8 mouse cellular contexts compared by ENCODE assay signal in genomic region chr12:36039541-36040084, GRCm38 (mm10). TPM values are rescaled to one million over a fixed set of nuclear protein-coding genes. Genes with fewer than 3 reads are reported as not detected.
A peak's percentile ranks its signal among the peaks of the same experiment; 100 is the strongest.
DNase-seq lines count a peak whose midpoint lies in the region; ATAC-seq and TF ChIP-seq lines count a peak whose summit lies in the region.

No protein-coding gene starts in this region.

- no peaks in the 10 kb centered on the region for H3K36me3 ChIP-seq in embryonic facial prominence, embryonic 14.5 days (ENCODE audit: control insufficient read depth, insufficient read depth, low read length)
- H3K36me3 ChIP-seq in embryonic facial prominence, embryonic 10.5 days (replicated peaks) = peaks cover 6% of the 10 kb centered on the region; the same call in 1 of the 2 replicates
- no peaks in the 10 kb centered on the region for H3K36me3 ChIP-seq in heart, embryonic 14.5 days (ENCODE audit: control insufficient read depth, insufficient read depth, low read length)
- no peaks in the 10 kb centered on the region for H3K36me3 ChIP-seq in stomach, postnatal 0 days (ENCODE audit: control insufficient read depth, insufficient read depth, low read length)
- H3K36me3 ChIP-seq in kidney, embryonic 14.5 days (ENCODE audit: control insufficient read depth, insufficient read depth, low read length) = no peaks in the 10 kb centered on the region

- 74% methylated on average over 9 of the region's 9 CpGs for WGBS in embryonic facial prominence, embryonic 14.5 days
- WGBS in embryonic facial prominence, embryonic 10.5 days = 85% methylated on average over 9 of the region's 9 CpGs
- 52% methylated on average over 9 of the region's 9 CpGs for WGBS in heart, embryonic 14.5 days
- 42% methylated on average over 9 of the region's 9 CpGs for WGBS in stomach, postnatal 0 days
- 83% methylated on average over 9 of the region's 9 CpGs for WGBS in kidney, embryonic 14.5 days

- H3K4me2 ChIP-seq in embryonic facial prominence, embryonic 14.5 days (ENCODE audit: low read depth, low read length) = peak overlapping the region; percentile 7; the same call in 1 of the 2 replicates
- peak overlapping the region; percentile 93 for H3K4me2 ChIP-seq in heart, embryonic 14.5 days (ENCODE audit: low read length)
- peak overlapping the region; percentile 31 for H3K4me2 ChIP-seq in stomach, postnatal 0 days (replicated peaks; ENCODE audit: low read depth)
- H3K4me2 ChIP-seq in kidney, embryonic 14.5 days (replicated peaks; ENCODE audit: low read depth, low read length) = no peak overlapping the region

- no peak for ATAC-seq in embryonic facial prominence, embryonic 14.5 days (ENCODE audit: low read depth)
- no peak for ATAC-seq in heart, embryonic 14.5 days (ENCODE audit: insufficient number of reproducible peaks, insufficient read depth, low FRiP score, low read depth)
- ATAC-seq in stomach, postnatal 0 days (ENCODE audit: low FRiP score, low TSS enrichment) = no peak
- ATAC-seq in kidney, embryonic 14.5 days (ENCODE audit: low FRiP score, low TSS enrichment) = no peak

- no peak overlapping the region for H3K9ac ChIP-seq in embryonic facial prominence, embryonic 14.5 days (ENCODE audit: low read depth, low read length)
- H3K9ac ChIP-seq in heart, embryonic 14.5 days (ENCODE audit: low read length) = no peak overlapping the region; the same call in 1 of the 2 replicates
- H3K9ac ChIP-seq in stomach, postnatal 0 days (ENCODE audit: low read length) = no peak overlapping the region
- H3K9ac ChIP-seq in kidney, embryonic 14.5 days (ENCODE audit: low read depth, low read length) = no peak overlapping the region

- TF ChIP-seq EP300 in stomach, postnatal 0 days (optimal IDR thresholded peaks at IDR 0.05) = no peak

- H3K27ac ChIP-seq in embryonic facial prominence, embryonic 14.5 days (replicated peaks; ENCODE audit: low read depth, low read length) = no peak overlapping the region
- H3K27ac ChIP-seq in embryonic facial prominence, embryonic 10.5 days (replicated peaks) = no peak overlapping the region
- peak overlapping the region; percentile 46 to 59; a peak in 3 of 4 replicates for H3K27ac ChIP-seq in heart, embryonic 14.5 days (replicated peaks in 1 of 2; ENCODE audit: control insufficient read depth in 1 of 2, insufficient read depth in 1 of 2, low read depth in 2 of 2, low read length in 2 of 2)
- H3K27ac ChIP-seq in stomach, postnatal 0 days (replicated peaks) = 0 out of 2 replicates have a peak overlapping the region, but pooled peaks have one; percentile 40
- H3K27ac ChIP-seq in kidney, embryonic 14.5 days (ENCODE audit: low read depth, low read length) = no peak overlapping the region

- H3K27me3 ChIP-seq in embryonic facial prominence, embryonic 14.5 days (replicated peaks; ENCODE audit: control insufficient read depth, insufficient read depth, low read length) = no peaks in the 10 kb centered on the region
- no peaks in the 10 kb centered on the region for H3K27me3 ChIP-seq in embryonic facial prominence, embryonic 10.5 days (replicated peaks; ENCODE audit: low read depth, poor library complexity, severe bottlenecking)
- no peaks in the 10 kb centered on the region for H3K27me3 ChIP-seq in heart, embryonic 14.5 days (ENCODE audit: control insufficient read depth, insufficient read depth, low read length)
- H3K27me3 ChIP-seq in stomach, postnatal 0 days (ENCODE audit: control insufficient read depth, insufficient read depth, low read length) = no peaks in the 10 kb centered on the region
- no peaks in the 10 kb centered on the region for H3K27me3 ChIP-seq in kidney, embryonic 14.5 days (ENCODE audit: control insufficient read depth, insufficient read depth, low read length)

- H3K4me1 ChIP-seq in embryonic facial prominence, embryonic 14.5 days (ENCODE audit: control insufficient read depth, insufficient read depth, low read length) = no peaks in the 10 kb centered on the region
- H3K4me1 ChIP-seq in embryonic facial prominence, embryonic 10.5 days = peaks cover 26% of the 10 kb centered on the region
- peaks cover 6 to 15% of the 10 kb centered on the region in 2 experiments for H3K4me1 ChIP-seq in heart, embryonic 14.5 days (ENCODE audit: control insufficient read depth in 2 of 2, insufficient read depth in 2 of 2, low read length in 2 of 2)
- H3K4me1 ChIP-seq in stomach, postnatal 0 days (replicated peaks; ENCODE audit: control insufficient read depth, insufficient read depth) = no peaks in the 10 kb centered on the region
- no peaks in the 10 kb centered on the region for H3K4me1 ChIP-seq in kidney, embryonic 14.5 days (ENCODE audit: control insufficient read depth, insufficient read depth, low read length)

- no peak for TF ChIP-seq CTCF in stomach, postnatal 0 days (IDR thresholded peaks at IDR 0.05; ENCODE audit: low read depth)

- H3K4me3 ChIP-seq in embryonic facial prominence, embryonic 14.5 days (ENCODE audit: low read depth, low read length) = no peak overlapping the region
- H3K4me3 ChIP-seq in embryonic facial prominence, embryonic 10.5 days = no peak overlapping the region
- H3K4me3 ChIP-seq in heart, embryonic 14.5 days (ENCODE audit: control insufficient read depth in 1 of 2, insufficient read depth in 1 of 2, low read depth in 1 of 2, low read length in 2 of 2) = no peak overlapping the region
- H3K4me3 ChIP-seq in stomach, postnatal 0 days (ENCODE audit: low read depth, low read length) = 0 out of 2 replicates have a peak overlapping the region, but pooled peaks have one; percentile 1
- H3K4me3 ChIP-seq in kidney, embryonic 14.5 days (ENCODE audit: low read length) = no peak overlapping the region

- peak; percentile 2 for DNase-seq in embryonic facial prominence, embryonic 14.5 days (ENCODE audit: low spot score)
- DNase-seq in embryonic facial prominence, embryonic 10.5 days (ENCODE audit: low spot score) = no peak
- peak; percentile 63 for DNase-seq in CD4-positive, CD25-positive, alpha-beta regulatory T cell, adult 2 months (ENCODE audit: low read depth, low spot score)
- DNase-seq in lung, postnatal 4 days = peak; percentile 23 to 27
- peak; percentile 19 for DNase-seq in stomach, postnatal 0 days (ENCODE audit: low spot score)
- no peak for DNase-seq in adipocyte (ENCODE audit: low spot score)

- no peaks in the 10 kb centered on the region for H3K9me3 ChIP-seq in embryonic facial prominence, embryonic 14.5 days (ENCODE audit: control insufficient read depth, low read length)
- no peaks in the 10 kb centered on the region for H3K9me3 ChIP-seq in embryonic facial prominence, embryonic 10.5 days
- H3K9me3 ChIP-seq in heart, embryonic 14.5 days (ENCODE audit: control insufficient read depth, low read length) = no peaks in the 10 kb centered on the region
- no peaks in the 10 kb centered on the region for H3K9me3 ChIP-seq in stomach, postnatal 0 days (ENCODE audit: control insufficient read depth, low read length)
- H3K9me3 ChIP-seq in kidney, embryonic 14.5 days (ENCODE audit: control insufficient read depth, low read length) = no peaks in the 10 kb centered on the region

RNA-seq across cellular contexts. Expression of gene Tspan13, which starts 2.7 kb away (rescaled TPM):
- 57.3 and 57.5 TPM in 2 replicates for polyA plus RNA-seq in embryonic facial prominence, embryonic 14.5 days (2014; fragmentation: Nextera tagmentation; extraction: Ambion mirVana)
- 105 and 112 TPM in 2 replicates for polyA plus RNA-seq in embryonic facial prominence, embryonic 10.5 days (2016; fragmentation: Nextera tagmentation; extraction: Ambion mirVana)
- polyA plus RNA-seq in heart, embryonic 14.5 days (2014; fragmentation: Nextera tagmentation; extraction: Ambion mirVana) = 62.6 and 66.8 TPM in 2 replicates
- 121 and 129 TPM in 2 replicates for polyA plus RNA-seq in stomach, postnatal 0 days (2015; fragmentation: Nextera tagmentation; extraction: Ambion mirVana)
- polyA plus RNA-seq in kidney, embryonic 14.5 days (2014; fragmentation: Nextera tagmentation; extraction: Ambion mirVana) = 92.9 and 99.7 TPM in 2 replicates

RNA-seq across cellular contexts. Expression of gene Agr2, which starts 46.9 kb away (rescaled TPM):
- 3.3 and 7.9 TPM in 2 replicates for polyA plus RNA-seq in embryonic facial prominence, embryonic 14.5 days (2014; fragmentation: Nextera tagmentation; extraction: Ambion mirVana)
- not detected in 2 replicates for polyA plus RNA-seq in embryonic facial prominence, embryonic 10.5 days (2016; fragmentation: Nextera tagmentation; extraction: Ambion mirVana)
- 0.27 and 0.62 TPM in 2 replicates for polyA plus RNA-seq in heart, embryonic 14.5 days (2014; fragmentation: Nextera tagmentation; extraction: Ambion mirVana)
- 1,362 and 1,533 TPM in 2 replicates for polyA plus RNA-seq in stomach, postnatal 0 days (2015; fragmentation: Nextera tagmentation; extraction: Ambion mirVana)
- polyA plus RNA-seq in kidney, embryonic 14.5 days (2014; fragmentation: Nextera tagmentation; extraction: Ambion mirVana) = 2.1 and 2.8 TPM in 2 replicates

Comparison
In these comparisons a context has a peak if more than half of its experiments do, and no peak if none do; other contexts are left out.
1. DNase-seq: peak in embryonic facial prominence, embryonic 14.5 days (single experiment), CD4-positive, CD25-positive, alpha-beta regulatory T cell, adult 2 months (single experiment), lung, postnatal 4 days (2 of 2) and stomach, postnatal 0 days (single experiment); none in embryonic facial prominence, embryonic 10.5 days (single experiment) and adipocyte (single experiment).
2. H3K27ac ChIP-seq: peak in heart, embryonic 14.5 days (2 of 2) and stomach, postnatal 0 days (single experiment); none in embryonic facial prominence, embryonic 14.5 days (single experiment), embryonic facial prominence, embryonic 10.5 days (single experiment) and kidney, embryonic 14.5 days (single experiment).
3. RNA of gene Agr2, which starts 46.9 kb away (polyA plus RNA-seq): 1,362 to 1,533 TPM in stomach, postnatal 0 days; 3.3 to 7.9 TPM in embryonic facial prominence, embryonic 14.5 days, 2.1 to 2.8 TPM in kidney, embryonic 14.5 days, 0.27 to 0.62 TPM in heart, embryonic 14.5 days and not detected in embryonic facial prominence, embryonic 10.5 days; every median in the first group is over 100 times any median in the second.